In the genomic region with DNA sequence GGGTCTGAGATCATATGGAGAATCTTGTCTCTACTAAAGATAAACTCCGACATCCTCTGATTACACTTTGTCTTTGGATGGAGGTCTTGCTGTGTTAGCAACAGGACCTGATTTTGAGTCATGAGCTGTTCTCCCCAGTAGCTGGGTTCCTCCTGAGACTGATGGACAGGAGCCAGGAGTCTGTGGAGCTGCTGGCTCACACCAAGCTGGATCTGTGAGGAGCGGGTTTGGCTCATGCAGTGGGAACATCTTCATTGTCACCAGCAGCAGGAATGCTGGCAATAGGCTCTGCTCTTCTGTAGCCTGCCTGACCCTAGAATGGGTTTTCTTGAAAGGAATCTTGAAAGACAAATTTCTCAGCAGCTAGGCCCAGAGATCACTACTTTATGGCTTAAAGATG, we compare ENCODE assay signal across 14 mouse cellular contexts.
DNase-seq lines count a peak whose midpoint lies in the region; ATAC-seq and TF ChIP-seq lines count a peak whose summit lies in the region.
"Had no signal": no experiment of that assay in that cellular context is flagged by ENCODE, and none has a peak within 500 bp of the region (broad histone marks: within the 10 kb centered on the region; RNA-seq: fewer than 3 reads in every experiment).

No protein-coding gene starts in this region.

- DNase-seq in left cerebral cortex, adult 18-20 months (ENCODE audit: low spot score in 2 of 2): peak; percentile 18 to 36
- no peak for DNase-seq in left cerebral cortex, adult 11 months (ENCODE audit: low spot score)
- peak; percentile 49 to 72 for DNase-seq in cerebellum, adult 2 months
- DNase-seq in left cerebral cortex, postnatal 4 days: peak; percentile 86
- no peak for DNase-seq in urinary bladder, postnatal 14 days (ENCODE audit: low spot score)
- DNase-seq: forebrain, postnatal 0 days; heart, postnatal 36 days; kidney, adult 9 months; liver, embryonic 13.5 days; lung, postnatal 36 days; thymus, adult 18-20 months had no signal

- H3K36me3 ChIP-seq in heart, embryonic 11.5 days (ENCODE audit: control insufficient read depth, insufficient read depth, low read length): no peaks in the 10 kb centered on the region
- H3K36me3 ChIP-seq: liver, embryonic 13.5 days; midbrain, embryonic 15.5 days had no signal

- no peak overlapping the region for H3K9ac ChIP-seq in heart, embryonic 11.5 days (ENCODE audit: low read depth, low read length)
- H3K9ac ChIP-seq: forebrain, postnatal 0 days; liver, embryonic 13.5 days; midbrain, embryonic 15.5 days had no signal

- peaks cover 3% of the 10 kb centered on the region; the same call in 1 of the 2 replicates for H3K4me1 ChIP-seq in cerebellum, adult 2 months (ENCODE audit: control insufficient read depth, insufficient read depth, low read length)
- peaks cover 6% of the 10 kb centered on the region; the same call in 1 of the 2 replicates for H3K4me1 ChIP-seq in heart, embryonic 11.5 days (ENCODE audit: control insufficient read depth, insufficient read depth, low read length)
- H3K4me1 ChIP-seq: liver, embryonic 13.5 days; midbrain, embryonic 15.5 days had no signal

- H3K9me3 ChIP-seq in heart, embryonic 11.5 days (replicated peaks; ENCODE audit: control insufficient read depth, low read length): no peaks in the 10 kb centered on the region
- H3K9me3 ChIP-seq: liver, embryonic 13.5 days; midbrain, embryonic 15.5 days had no signal

- TF ChIP-seq POLR2A in cerebellum, adult 2 months (IDR thresholded peaks at IDR 0.05; ENCODE audit: borderline replicate concordance, insufficient read depth, low read length): no peak

- no peaks in the 10 kb centered on the region; the same call in 1 of the 2 replicates for H3K27me3 ChIP-seq in cerebellum, adult 2 months (ENCODE audit: control insufficient read depth, insufficient read depth, low read length)
- H3K27me3 ChIP-seq in heart, embryonic 11.5 days (ENCODE audit: control insufficient read depth, insufficient read depth, low read length): no peaks in the 10 kb centered on the region
- H3K27me3 ChIP-seq: liver, embryonic 13.5 days; midbrain, embryonic 15.5 days had no signal

- intact Hi-C loops in left cerebral cortex, postnatal 4 days (cut with DNase I): no loop called here

- no peak for TF ChIP-seq CTCF in cerebellum, adult 2 months (IDR thresholded peaks at IDR 0.05; ENCODE audit: borderline replicate concordance, insufficient read depth, low read depth, low read length)

- 17% methylated on average over 2 of the region's 2 CpGs for WGBS in cerebellum, adult 2 months
- WGBS in heart, embryonic 11.5 days (ENCODE audit: insufficient replicate concordance): 80% methylated on average over 2 of the region's 2 CpGs

- H3K4me3 ChIP-seq in cerebellum, adult 2 months (replicated peaks; ENCODE audit: insufficient read depth, low read depth, low read length): no peak overlapping the region
- no peak overlapping the region for H3K4me3 ChIP-seq in heart, embryonic 11.5 days (ENCODE audit: low read depth, low read length)
- H3K4me3 ChIP-seq: liver, embryonic 13.5 days; midbrain, embryonic 15.5 days had no signal

- no peak overlapping the region for H3K4me2 ChIP-seq in heart, embryonic 11.5 days
- H3K4me2 ChIP-seq: liver, embryonic 13.5 days; midbrain, embryonic 15.5 days had no signal

- peak; percentile 69 for ATAC-seq in cerebellum, adult (ENCODE audit: insufficient number of reproducible peaks, low FRiP score, low TSS enrichment)
- no peak for ATAC-seq in heart, embryonic 11.5 days (replicated peaks; ENCODE audit: insufficient number of reproducible peaks, low FRiP score, low TSS enrichment)
- ATAC-seq: forebrain, postnatal 0 days; midbrain, embryonic 15.5 days had no signal

- no peak overlapping the region for H3K27ac ChIP-seq in cerebellum, adult 2 months (ENCODE audit: insufficient read depth, low read length)
- H3K27ac ChIP-seq in heart, embryonic 11.5 days (ENCODE audit: low read depth, low read length): no peak overlapping the region
- H3K27ac ChIP-seq: liver, embryonic 13.5 days; midbrain, embryonic 15.5 days had no signal

Comparison
In these comparisons a context has a peak if more than half of its experiments do, and no peak if none do; other contexts are left out.
1. DNase-seq: peak in left cerebral cortex, adult 18-20 months (2 of 2), cerebellum, adult 2 months (2 of 2) and left cerebral cortex, postnatal 4 days (single experiment); none in left cerebral cortex, adult 11 months (single experiment) and urinary bladder, postnatal 14 days (single experiment).